Mouse (Mus musculus) thymus, adult 2 months (tissue): ENCODE results near the gene Thrap3. TPM values are rescaled to one million over a fixed set of nuclear protein-coding genes. Genes with fewer than 3 reads are reported as not detected.

Source experiments
- DNase-seq: peaks from one replicate; pipeline ENCODE4 v3.0.0; 2021
- H3K27ac ChIP-seq: fragments of 200-500 bp; 2 replicates; pipeline ENCODE4 v1.5.1; 2012; ENCODE audit warnings: low read length, control low read depth; ENCODE audit not compliant: control insufficient read depth, insufficient read depth
- H3K27me3 ChIP-seq: fragments of 200-500 bp; 2 replicates; pipeline ENCODE4 v1.6.1; 2012; ENCODE audit warnings: mild to moderate bottlenecking, low read length, moderate library complexity, mixed read lengths; ENCODE audit not compliant: control insufficient read depth, insufficient read depth
- H3K36me3 ChIP-seq: fragments of 200-500 bp; 2 replicates; pipeline ENCODE4 v1.6.1; 2012; ENCODE audit warnings: mild to moderate bottlenecking, low read length, moderate library complexity; ENCODE audit not compliant: control insufficient read depth, insufficient read depth
- H3K4me1 ChIP-seq: fragments of 200-500 bp; replicated peaks from 2 replicates; pipeline ENCODE4 v1.6.1; 2012; ENCODE audit warnings: low read length; ENCODE audit not compliant: control insufficient read depth, insufficient read depth
- H3K4me3 ChIP-seq: fragments of 200-500 bp; 2 replicates; pipeline ENCODE4 v1.5.1; 2012; ENCODE audit warnings: mild to moderate bottlenecking, low read length, control low read depth, moderate library complexity; ENCODE audit not compliant: control insufficient read depth, insufficient read depth
- CTCF ChIP-seq: fragments of 200-500 bp; IDR thresholded peaks from 2 replicates; pipeline ENCODE4 v1.5.1; 2012; ENCODE audit warnings: mild to moderate bottlenecking, control low read depth, low read length, moderate library complexity, borderline replicate concordance; ENCODE audit not compliant: control insufficient read depth, poor library complexity, insufficient read depth; ENCODE audit errors: extremely low read depth
- POLR2A ChIP-seq: fragments of 200-500 bp; IDR thresholded peaks from 2 replicates; pipeline ENCODE4 v1.6.1; 2012; ENCODE audit warnings: mild to moderate bottlenecking, low read length, control low read depth, moderate library complexity; ENCODE audit not compliant: control insufficient read depth, poor library complexity, insufficient read depth; ENCODE audit errors: extremely low read depth
- WGBS: fragments of 180-500 bp; shearing (Covaris S2); methylation state at CpG from one replicate; pipeline ENCODE4 v1.1.7; 2018; 5-methylcytosine and 5-hydroxymethylcytosine counted together
- polyA plus RNA-seq: library from polyadenylated mRNA; depleted of rRNA; stranded (reverse); fragments of >200 nt; gene quantifications from 2 replicates; pipeline ENCODE4 v1.2.3, GENCODE M21; 2012; rRNA removed

The Thrap3 gene
- 91.8 and 101 TPM in 2 replicates for polyA plus RNA-seq

GRCm38 (mm10) chr4:126202303-126203181, at the start of gene Thrap3:
Gene Thrap3, minus strand, starts transcription at chr4:126202760.
- Histone ChIP-seq H3K4me1 (peaks cover 25% of the 10 kb centered on the region), H3K36me3 (no peaks in the 10 kb centered on the region), H3K27ac (peak within 1 kb of the TSS; percentile 77), H3K4me3 (peak within 1 kb of the TSS; percentile 69), H3K27me3 (no peaks in the 10 kb centered on the region)
- TF ChIP-seq CTCF (peak; percentile 33; the same call in 1 of the 2 replicates), POLR2A (peak; percentile 87; the same call in 1 of the 2 replicates)
- peak; percentile 97 for DNase-seq
- WGBS = under 1% methylated on average over 73 of the region's 75 CpGs

- no peak for DNase-seq
- Histone ChIP-seq H3K27ac (no peak overlapping the region), H3K4me1 (peaks cover 32% of the 10 kb centered on the region), H3K4me3 (no peak overlapping the region), H3K27me3 (no peaks in the 10 kb centered on the region), H3K36me3 (no peaks in the 10 kb centered on the region)
- no peak for TF ChIP-seq CTCF
- TF ChIP-seq POLR2A = no peak
- 53% methylated on average over 11 of the region's 11 CpGs for WGBS
These were observed 49.2 kb upstream of the Thrap3 start for GRCm38 (mm10) chr4:126251655-126252254.

- DNase-seq = no peak
- 86% methylated on average over 4 of the region's 4 CpGs for WGBS
- Histone ChIP-seq H3K4me3 (no peak overlapping the region), H3K36me3 (no peaks in the 10 kb centered on the region), H3K27me3 (no peaks in the 10 kb centered on the region), H3K27ac (no peak overlapping the region), H3K4me1 (peaks cover 32% of the 10 kb centered on the region)
- no peak for TF ChIP-seq CTCF
- TF ChIP-seq POLR2A = no peak
These were observed 48.1 kb upstream of the Thrap3 start for GRCm38 (mm10) chr4:126250659-126251058.

GRCm38 (mm10) chr4:126248261-126248868, 45.8 kb upstream of the Thrap3 start:
- Histone ChIP-seq H3K4me3 (no peak overlapping the region), H3K36me3 (no peaks in the 10 kb centered on the region), H3K4me1 (peaks cover 14% of the 10 kb centered on the region), H3K27ac (no peak overlapping the region), H3K27me3 (no peaks in the 10 kb centered on the region)
- WGBS = 74% methylated on average over 11 of the region's 11 CpGs
- TF ChIP-seq POLR2A (no peak), CTCF (no peak)
- DNase-seq = no peak

- WGBS = 95% methylated on average over 13 of the region's 13 CpGs
- TF ChIP-seq POLR2A (no peak), CTCF (no peak)
These were observed 43.8 kb upstream of the Thrap3 start for GRCm38 (mm10) chr4:126246202-126246889.

GRCm38 (mm10) chr4:126242510-126242909, 40.0 kb upstream of the Thrap3 start:
- Histone ChIP-seq H3K36me3 (peaks cover 13% of the 10 kb centered on the region), H3K27me3 (no peaks in the 10 kb centered on the region), H3K4me1 (no peaks in the 10 kb centered on the region; the same call in 1 of the 2 replicates), H3K4me3 (no peak overlapping the region), H3K27ac (no peak overlapping the region)
- no peak for DNase-seq
- WGBS = 98% methylated on average over 6 of the region's 6 CpGs
- no peak for TF ChIP-seq POLR2A
- TF ChIP-seq CTCF = no peak

More at GRCm38 (mm10) chr4:126246202-126246889, 43.8 kb upstream of the Thrap3 start:
- Histone ChIP-seq H3K4me3 (no peak overlapping the region), H3K27me3 (no peaks in the 10 kb centered on the region), H3K27ac (no peak overlapping the region), H3K4me1 (peaks cover under 1% of the 10 kb centered on the region), H3K36me3 (peaks cover 6% of the 10 kb centered on the region)
- DNase-seq = no peak
